Mouse (Mus musculus) bone marrow, adult 2 months (tissue): ENCODE measurements around the gene Lingo2.

Source experiments
- CTCF ChIP-seq: fragments of 200-500 bp; IDR thresholded peaks from 2 replicates; pipeline ENCODE4 v1.5.1; 2011; ENCODE audit warnings: low read length, control low read depth; ENCODE audit not compliant: control insufficient read depth, insufficient read depth
- POLR2A ChIP-seq: fragments of 200-500 bp; IDR thresholded peaks from 2 replicates; pipeline ENCODE4 v1.6.1; 2011; ENCODE audit warnings: low read depth, mild to moderate bottlenecking, control low read depth, low read length, borderline replicate concordance; ENCODE audit not compliant: control insufficient read depth

- TF ChIP-seq CTCF = no peak
- TF ChIP-seq POLR2A = no peak
These were observed 688.9 kb downstream of the Lingo2 start for GRCm38 (mm10) chr4:36262436-36263169.
